ENCODE assay signal across 9 mouse cellular contexts in the genomic region with DNA sequence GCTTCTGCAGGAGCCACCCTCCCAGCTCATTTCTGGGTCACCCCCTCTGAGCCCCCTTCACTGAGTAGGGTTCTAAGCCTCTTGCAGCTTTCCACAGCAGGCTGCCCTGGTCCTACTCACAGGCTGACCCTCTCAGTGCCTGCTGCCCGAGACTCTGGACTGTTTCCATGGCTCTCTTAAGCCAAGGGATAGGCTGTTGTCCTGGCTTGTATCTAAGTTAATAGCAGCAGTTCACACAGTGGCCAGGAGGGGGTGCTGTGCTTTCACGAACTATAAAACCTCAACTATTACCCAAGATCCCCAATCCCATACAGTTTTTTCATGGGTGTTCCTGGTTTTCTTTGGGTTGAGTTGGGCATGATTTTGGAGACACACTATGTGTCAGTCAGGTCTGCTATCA. TPM values are rescaled to one million over a fixed set of nuclear protein-coding genes. Genes with fewer than 3 reads are reported as not detected.
A peak's percentile ranks its signal among the peaks of the same experiment; 100 is the strongest.
DNase-seq lines count a peak whose midpoint lies in the region; ATAC-seq lines count a peak whose summit lies in the region.
"Had no signal": no experiment of that assay in that cellular context is flagged by ENCODE, and none has a peak within 500 bp of the region (broad histone marks: within the 10 kb centered on the region; RNA-seq: fewer than 3 reads in every experiment).

No protein-coding gene starts in this region.

- peak; percentile 86 for ATAC-seq in megakaryocyte, adult 5-6 weeks (ENCODE audit: poor library complexity, severe bottlenecking)

- peak; percentile 36 for DNase-seq in gastrocnemius, postnatal 10 days
- DNase-seq in gastrocnemius, adult 18-20 months (ENCODE audit: low spot score): no peak
- DNase-seq in urinary bladder, postnatal 36 days (ENCODE audit: low spot score in 2 of 2): peak; percentile 13 to 20
- DNase-seq in urinary bladder, postnatal 4 days (ENCODE audit: low spot score in 2 of 2): no peak
- DNase-seq in cerebellum, postnatal 36 days: peak; percentile 55 to 63
- DNase-seq in kidney, postnatal 25 days: peak; percentile 56 to 77
- DNase-seq in testis, postnatal 10 days (ENCODE audit: low spot score): peak; percentile 76

RNA-seq across cellular contexts. Expression of gene Oas1e, which starts 2.3 kb away (rescaled TPM):
- total RNA-seq in gastrocnemius, postnatal 10 days (2021): not detected
- total RNA-seq in gastrocnemius, adult 18-20 months (2021): not detected
- 0.39 TPM in 1 of 2 replicates, not detected in the other for total RNA-seq in megakaryocyte, adult 5-6 weeks (2015)
- total RNA-seq in megakaryocyte, adult 5-6 weeks (2017): not detected in 2 replicates
- total RNA-seq: layer of hippocampus, postnatal 36 days had no signal

RNA-seq across cellular contexts. Expression of gene Oas3, which starts 15.6 kb away (rescaled TPM):
- not detected for total RNA-seq in gastrocnemius, postnatal 10 days (2021)
- not detected for total RNA-seq in gastrocnemius, adult 18-20 months (2021)
- total RNA-seq in megakaryocyte, adult 5-6 weeks (2015): 20.8 and 22.8 TPM in 2 replicates
- total RNA-seq in megakaryocyte, adult 5-6 weeks (2017): 11.1 and 11.7 TPM in 2 replicates
- total RNA-seq: layer of hippocampus, postnatal 36 days had no signal

RNA-seq across cellular contexts. Expression of gene Oas1c, which starts 19.3 kb away (rescaled TPM):
- total RNA-seq in gastrocnemius, postnatal 10 days (2021): under 1 TPM; 0.14 to 0.43 TPM
- total RNA-seq in gastrocnemius, adult 18-20 months (2021): under 1 TPM in 1 of 2 experiments, not detected in 1; 0.09 TPM
- 2.2 and 2.8 TPM in 2 replicates for total RNA-seq in megakaryocyte, adult 5-6 weeks (2015)
- total RNA-seq in megakaryocyte, adult 5-6 weeks (2017): 0.44 and 1.1 TPM in 2 replicates

RNA-seq across cellular contexts. Expression of gene Oas2, which starts 43.4 kb away (rescaled TPM):
- total RNA-seq in gastrocnemius, postnatal 10 days (2021): under 1 TPM in 1 of 2 experiments, not detected in 1; 0.09 TPM
- total RNA-seq in gastrocnemius, adult 18-20 months (2021): under 1 TPM; 0.19 to 0.25 TPM
- total RNA-seq in megakaryocyte, adult 5-6 weeks (2015): 13.0 and 13.2 TPM in 2 replicates
- total RNA-seq in megakaryocyte, adult 5-6 weeks (2017): 3.9 and 7.5 TPM in 2 replicates

RNA-seq across cellular contexts. Expression of gene Oas1f, which starts 54.1 kb away (rescaled TPM):
- not detected for total RNA-seq in gastrocnemius, postnatal 10 days (2021)
- not detected for total RNA-seq in gastrocnemius, adult 18-20 months (2021)
- total RNA-seq in megakaryocyte, adult 5-6 weeks (2015): not detected in 2 replicates
- total RNA-seq in megakaryocyte, adult 5-6 weeks (2017): not detected in 2 replicates
- total RNA-seq: layer of hippocampus, postnatal 36 days had no signal

Comparison
In these comparisons a context has a peak if more than half of its experiments do, and no peak if none do; other contexts are left out.
1. DNase-seq: peak in gastrocnemius, postnatal 10 days (single experiment), urinary bladder, postnatal 36 days (2 of 2), cerebellum, postnatal 36 days (2 of 2), kidney, postnatal 25 days (2 of 2) and testis, postnatal 10 days (single experiment); none in gastrocnemius, adult 18-20 months (single experiment) and urinary bladder, postnatal 4 days (0 of 2).
2. RNA of gene Oas3, which starts 15.6 kb away (total RNA-seq): 11.1 to 22.8 TPM in megakaryocyte, adult 5-6 weeks; not detected in gastrocnemius, postnatal 10 days and not detected in gastrocnemius, adult 18-20 months; every median in the first group is over 10 times any median in the second.